Mouse (Mus musculus): ENCODE data around the gene Ltbp1.

- TF ChIP-seq POLR2A (IDR thresholded peaks at IDR 0.05; ENCODE audit: borderline replicate concordance, extremely low read depth, low read depth, low read length), result no peak
- no peak for TF ChIP-seq CTCF (IDR thresholded peaks at IDR 0.05; ENCODE audit: insufficient read depth, low read length)
Observed at GRCm38 (mm10) chr17:74959481-74960245, 45.7 kb upstream of the Ltbp1 start.
